Mouse (Mus musculus) limb, embryonic 12.5 days (tissue): ENCODE measurements around the gene Ropn1. TPM values are rescaled to one million over a fixed set of nuclear protein-coding genes. Genes with fewer than 3 reads are reported as not detected.
"Not testable (repeated sequence)": the region's sequence is repeated elsewhere in the genome, so short reads cannot be mapped to it uniquely, and the experiment has no call there.

Source experiments
- ATAC-seq: fragments of 200-750 bp; cut with Nextera tagmentation; 2 replicates; pipeline ENCODE4 v1.8.0; 2017; ENCODE audit warnings: low read depth, moderate TSS enrichment; ENCODE audit not compliant: insufficient number of reproducible peaks, insufficient read depth, low FRiP score, low TSS enrichment
- H3K27ac ChIP-seq: fragments of 300-500 bp; sonication (generic); 2 replicates; pipeline ENCODE4 v1.5.1; 2016; ENCODE audit warnings: mild to moderate bottlenecking, moderate library complexity
- H3K27me3 ChIP-seq: fragments of 300-500 bp; sonication (generic); 2 replicates; pipeline ENCODE4 v1.6.1; 2016; ENCODE audit warnings: mild to moderate bottlenecking, moderate library complexity
- H3K36me3 ChIP-seq: fragments of 300-500 bp; sonication (generic); 2 replicates; pipeline ENCODE4 v1.6.1; 2016; ENCODE audit warnings: mild to moderate bottlenecking, moderate library complexity
- H3K4me1 ChIP-seq: fragments of 300-500 bp; sonication (generic); replicated peaks from 2 replicates; pipeline ENCODE4 v1.6.1; 2016
- H3K4me2 ChIP-seq: fragments of 300-500 bp; sonication (generic); 2 replicates; pipeline ENCODE4 v1.6.1; 2016; ENCODE audit warnings: mild to moderate bottlenecking, moderate library complexity
- H3K4me3 ChIP-seq: fragments of 300-500 bp; sonication (generic); replicated peaks from 2 replicates; pipeline ENCODE4 v1.5.1; 2016; ENCODE audit warnings: mild to moderate bottlenecking
- H3K9ac ChIP-seq: fragments of 300-500 bp; sonication (generic); replicated peaks from 2 replicates; pipeline ENCODE4 v1.6.1; 2016; ENCODE audit warnings: mild to moderate bottlenecking, moderate library complexity
- H3K9me3 ChIP-seq: fragments of 300-500 bp; sonication (generic); 2 replicates; pipeline ENCODE4 v1.6.1; 2016; ENCODE audit warnings: mild to moderate bottlenecking, moderate library complexity
- WGBS: fragments of 180-500 bp; shearing (Covaris S2); methylation state at CpG from one replicate; pipeline ENCODE4 v1.1.7; 2016; 5-methylcytosine and 5-hydroxymethylcytosine counted together
- polyA plus RNA-seq: library from polyadenylated mRNA; unstranded; fragments of >200 nt; fragmentation: Nextera tagmentation; extraction: Ambion mirVana; gene quantifications from 2 replicates; pipeline ENCODE4 v1.2.1, GENCODE M21; 2016

Ropn1 gene
- polyA plus RNA-seq, 1 experiment from 2014 or later: 0.24 TPM

DNA sequence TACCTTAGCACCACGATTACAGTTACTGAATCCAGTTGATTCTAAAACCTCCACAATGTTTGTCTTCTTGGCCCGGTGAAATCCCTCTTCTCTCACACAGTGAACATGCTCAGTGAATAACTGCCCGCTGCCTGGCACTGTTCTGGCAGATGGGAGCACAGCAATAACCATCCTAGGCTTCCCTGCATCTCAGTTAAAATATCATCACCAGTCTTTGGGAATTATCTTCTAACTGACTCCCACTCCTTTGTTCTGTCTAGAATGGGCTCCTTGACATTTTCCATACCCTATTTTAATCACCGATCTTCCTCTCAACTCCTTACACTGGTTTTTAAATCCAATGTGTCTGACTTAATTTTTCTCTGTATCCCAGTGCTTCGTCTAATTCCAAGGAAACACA is 3.3 kb downstream of the Ropn1 start:
- 83% methylated on average over 5 of the region's 5 CpGs for WGBS

GRCm38 (mm10) chr16:34657566-34657965 is 7.8 kb downstream of the Ropn1 start:
- peaks cover 14% of the 10 kb centered on the region; the same call in 1 of the 2 replicates for H3K4me1 ChIP-seq
- peaks cover 27% of the 10 kb centered on the region for H3K27me3 ChIP-seq
- 4% methylated on average over 16 of the region's 16 CpGs for WGBS
- not testable (repeated sequence) for H3K36me3 ChIP-seq, H3K27ac ChIP-seq, H3K9me3 ChIP-seq, ATAC-seq, H3K9ac ChIP-seq
- H3K4me3 ChIP-seq: peak overlapping the region; percentile 30
- peak overlapping the region; percentile 56 for H3K4me2 ChIP-seq

More for the DNA sequence above, 3.3 kb downstream of the Ropn1 start:
- no peak for ATAC-seq
- no peak overlapping the region for H3K4me3 ChIP-seq
- H3K27ac ChIP-seq: no peak overlapping the region
- H3K9ac ChIP-seq: no peak overlapping the region
- peaks cover 21% of the 10 kb centered on the region for H3K27me3 ChIP-seq
- no peaks in the 10 kb centered on the region for H3K36me3 ChIP-seq
- H3K4me1 ChIP-seq: peaks cover 1% of the 10 kb centered on the region; the same call in 1 of the 2 replicates
- no peaks in the 10 kb centered on the region for H3K9me3 ChIP-seq
- H3K4me2 ChIP-seq: no peak overlapping the region

DNA sequence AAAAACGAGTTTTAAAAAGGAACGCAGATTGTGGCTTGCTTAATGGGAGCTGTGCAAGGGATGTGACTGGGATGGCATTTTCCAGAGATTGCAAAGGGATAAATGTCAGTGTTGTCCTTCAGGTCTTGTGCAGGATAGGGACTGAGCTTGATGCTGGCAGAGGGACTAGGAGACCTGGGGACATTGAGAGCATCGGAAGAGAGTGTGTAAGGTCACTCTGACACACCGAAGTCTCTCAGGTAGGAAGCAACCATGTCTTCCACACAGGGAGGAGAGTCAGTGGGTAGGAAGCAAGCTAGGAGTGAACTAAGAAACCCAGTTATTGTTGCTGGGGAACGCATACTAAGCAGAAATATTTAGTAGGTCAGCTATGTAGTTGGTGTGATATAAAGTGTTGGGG is 8.3 kb downstream of the Ropn1 start:
- H3K27me3 ChIP-seq: peaks cover 31% of the 10 kb centered on the region
- 30% methylated on average over 5 of the region's 5 CpGs for WGBS
- peaks cover 14% of the 10 kb centered on the region; the same call in 1 of the 2 replicates for H3K4me1 ChIP-seq
- no peaks in the 10 kb centered on the region for H3K36me3 ChIP-seq
- H3K27ac ChIP-seq: no peak overlapping the region
- H3K4me2 ChIP-seq: peak overlapping the region; percentile 56
- H3K9me3 ChIP-seq: no peaks in the 10 kb centered on the region
- ATAC-seq: peak; percentile 26; the same call in 1 of the 2 replicates
- H3K4me3 ChIP-seq: peak overlapping the region; percentile 30
- H3K9ac ChIP-seq: no peak overlapping the region

- Histone ChIP-seq H3K4me1 (peaks cover 14% of the 10 kb centered on the region; the same call in 1 of the 2 replicates), H3K27me3 (peaks cover 35% of the 10 kb centered on the region), H3K36me3 (no peaks in the 10 kb centered on the region), H3K4me3 (peak overlapping the region; percentile 30), H3K9me3 (no peaks in the 10 kb centered on the region), H3K4me2 (peak overlapping the region; percentile 56), H3K27ac (no peak overlapping the region), H3K9ac (no peak overlapping the region)
- whole genome bisulfite sequencing: 29% methylated on average over 11 of the region's 11 CpGs
- ATAC-seq: peak; percentile 42; the same call in 1 of the 2 replicates
Observed at GRCm38 (mm10) chr16:34658388-34658787, 8.7 kb downstream of the Ropn1 start.

- ATAC-seq: no peak
- Histone ChIP-seq H3K4me1 (peaks cover 10% of the 10 kb centered on the region; the same call in 1 of the 2 replicates), H3K27ac (no peak overlapping the region), H3K9me3 (no peaks in the 10 kb centered on the region), H3K4me3 (no peak overlapping the region), H3K4me2 (no peak overlapping the region), H3K36me3 (no peaks in the 10 kb centered on the region), H3K27me3 (peaks cover 67% of the 10 kb centered on the region), H3K9ac (no peak overlapping the region)
- WGBS: 83% methylated on average over 3 of the region's 3 CpGs
Observed at GRCm38 (mm10) chr16:34664553-34664952, 14.8 kb downstream of the Ropn1 start.

DNA sequence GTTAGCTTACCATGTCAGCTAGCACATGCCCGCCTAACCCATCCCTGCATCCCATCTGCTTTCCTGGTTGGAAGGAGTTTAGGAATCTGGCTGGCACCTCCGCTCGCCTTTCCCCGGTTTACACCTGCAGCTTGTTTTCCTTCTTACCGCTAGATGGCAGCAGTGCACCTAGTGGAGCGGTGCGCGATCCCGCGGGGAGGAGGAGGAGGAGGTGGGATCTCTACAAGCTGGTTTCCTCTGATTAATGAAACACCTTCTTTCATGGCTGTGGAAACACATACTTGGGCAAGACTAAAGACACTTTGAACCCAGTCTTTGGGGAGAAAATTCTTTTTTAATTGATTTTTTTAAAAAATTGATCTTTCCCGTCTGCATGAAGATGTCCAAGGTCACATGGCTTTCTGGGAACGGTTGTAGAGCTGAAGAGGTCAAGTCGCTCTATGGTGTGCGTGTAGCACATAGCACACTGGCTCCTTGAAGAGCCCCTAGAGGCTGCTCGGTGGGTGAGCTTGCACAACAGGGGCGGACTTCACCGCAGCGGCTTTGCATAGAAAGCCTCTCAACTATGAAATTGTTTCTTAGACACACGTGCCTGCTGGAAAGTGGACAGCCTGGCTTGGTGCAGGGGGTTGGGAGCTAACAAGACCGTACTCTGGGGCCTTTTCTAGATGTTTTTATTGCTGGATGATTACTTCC is 17.5 kb downstream of the Ropn1 start:
- H3K9me3 ChIP-seq: no peaks in the 10 kb centered on the region
- H3K4me3 ChIP-seq: no peak overlapping the region
- H3K36me3 ChIP-seq: no peaks in the 10 kb centered on the region
- H3K9ac ChIP-seq: no peak overlapping the region
- peak; percentile 63; the same call in 1 of the 2 replicates for ATAC-seq
- H3K27me3 ChIP-seq: peaks cover 80% of the 10 kb centered on the region
- no peak overlapping the region for H3K27ac ChIP-seq
- H3K4me2 ChIP-seq: peak overlapping the region; percentile 38
- H3K4me1 ChIP-seq: peaks cover 12% of the 10 kb centered on the region; the same call in 1 of the 2 replicates
- WGBS: 11% methylated on average over 20 of the region's 20 CpGs

DNA sequence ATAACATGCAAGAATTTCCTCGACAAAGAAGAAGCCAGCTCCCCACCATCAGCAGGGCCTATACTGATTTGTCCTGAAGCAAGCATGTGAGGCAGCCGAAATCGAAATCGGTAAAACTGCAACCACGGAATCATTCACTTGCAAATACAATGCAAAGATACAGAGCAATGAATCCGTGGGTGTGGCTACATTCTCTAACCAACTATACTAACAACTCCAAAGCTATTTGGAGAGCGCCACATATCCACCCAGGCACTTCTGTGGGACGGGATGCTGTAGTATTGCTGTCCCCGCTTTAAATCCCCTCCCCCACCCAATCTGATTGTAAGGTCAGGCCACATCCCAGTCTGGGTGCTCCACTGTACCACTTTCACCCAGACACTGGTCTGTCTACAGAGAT is 18.6 kb downstream of the Ropn1 start:
- no peak for ATAC-seq
- H3K4me3 ChIP-seq: no peak overlapping the region
- H3K9ac ChIP-seq: no peak overlapping the region
- peaks cover 12% of the 10 kb centered on the region; the same call in 1 of the 2 replicates for H3K4me1 ChIP-seq
- H3K27ac ChIP-seq: no peak overlapping the region
- peaks cover 77% of the 10 kb centered on the region for H3K27me3 ChIP-seq
- H3K4me2 ChIP-seq: no peak overlapping the region
- WGBS: 73% methylated on average over 9 of the region's 9 CpGs
- H3K9me3 ChIP-seq: no peaks in the 10 kb centered on the region
- no peaks in the 10 kb centered on the region for H3K36me3 ChIP-seq

DNA sequence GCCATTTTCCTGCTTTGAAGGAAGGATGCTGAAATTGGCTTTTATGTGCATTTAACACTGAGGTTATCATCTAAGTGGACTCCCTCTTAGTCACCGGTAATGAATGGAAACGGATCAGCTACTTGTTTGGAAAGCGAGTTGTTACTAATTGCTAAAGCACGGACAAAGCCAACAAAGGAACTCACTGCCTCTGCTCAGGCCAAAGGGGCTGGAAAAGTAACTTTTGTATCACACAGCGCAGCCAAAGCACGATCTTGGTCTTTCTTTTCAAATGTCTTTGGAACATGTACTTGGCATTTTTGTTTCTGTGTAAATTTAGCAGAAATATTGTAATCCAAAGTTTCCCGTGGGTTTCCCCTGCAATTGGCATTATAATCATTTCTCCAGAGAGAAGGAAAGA is 22.2 kb downstream of the Ropn1 start:
- H3K27me3 ChIP-seq: peaks cover 49% of the 10 kb centered on the region
- H3K4me1 ChIP-seq: peaks cover 18% of the 10 kb centered on the region; the same call in 1 of the 2 replicates
- H3K4me3 ChIP-seq: no peak overlapping the region
- H3K36me3 ChIP-seq: no peaks in the 10 kb centered on the region
- no peak for ATAC-seq
- no peak overlapping the region for H3K9ac ChIP-seq
- no peak overlapping the region for H3K27ac ChIP-seq
- H3K9me3 ChIP-seq: no peaks in the 10 kb centered on the region
- WGBS: 79% methylated on average over 7 of the region's 7 CpGs
- no peak overlapping the region for H3K4me2 ChIP-seq

- no peak for ATAC-seq
- no peak overlapping the region for H3K4me3 ChIP-seq
- peaks cover 12% of the 10 kb centered on the region; the same call in 1 of the 2 replicates for H3K4me1 ChIP-seq
- 78% methylated on average over 3 of the region's 3 CpGs for WGBS
- H3K9me3 ChIP-seq: no peaks in the 10 kb centered on the region
- no peak overlapping the region for H3K27ac ChIP-seq
- H3K4me2 ChIP-seq: no peak overlapping the region
- H3K27me3 ChIP-seq: peaks cover 42% of the 10 kb centered on the region
- no peak overlapping the region for H3K9ac ChIP-seq
- H3K36me3 ChIP-seq: no peaks in the 10 kb centered on the region
Observed at GRCm38 (mm10) chr16:34672822-34673221, 23.1 kb downstream of the Ropn1 start.

DNA sequence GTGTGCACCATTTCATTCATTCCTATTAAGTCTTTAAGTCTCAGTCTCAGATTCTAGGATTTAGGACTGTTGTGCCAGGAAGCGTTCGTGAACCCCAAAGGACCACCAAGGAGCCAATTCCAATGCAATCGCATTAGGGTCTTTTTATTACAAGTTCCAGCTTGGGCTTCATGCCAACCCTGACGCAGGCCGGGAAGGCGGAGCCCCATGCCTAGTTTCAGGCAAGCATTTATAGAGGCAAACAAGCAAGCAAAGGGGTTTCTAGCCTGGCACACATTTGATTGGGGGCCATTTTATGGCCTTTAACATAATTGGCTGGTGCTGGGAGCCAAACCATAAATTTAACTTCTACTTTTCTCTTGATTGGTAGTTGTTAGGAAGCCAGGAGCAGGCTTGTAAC is 24.6 kb downstream of the Ropn1 start:
- H3K36me3 ChIP-seq: no peaks in the 10 kb centered on the region
- 46% methylated on average over 6 of the region's 6 CpGs for WGBS
- H3K4me1 ChIP-seq: peaks cover 12% of the 10 kb centered on the region; the same call in 1 of the 2 replicates
- no peak overlapping the region for H3K27ac ChIP-seq
- peak; percentile 35; the same call in 1 of the 2 replicates for ATAC-seq
- H3K9me3 ChIP-seq: no peaks in the 10 kb centered on the region
- peaks cover 29% of the 10 kb centered on the region for H3K27me3 ChIP-seq
- no peak overlapping the region for H3K4me3 ChIP-seq
- no peak overlapping the region for H3K4me2 ChIP-seq
- H3K9ac ChIP-seq: no peak overlapping the region

DNA sequence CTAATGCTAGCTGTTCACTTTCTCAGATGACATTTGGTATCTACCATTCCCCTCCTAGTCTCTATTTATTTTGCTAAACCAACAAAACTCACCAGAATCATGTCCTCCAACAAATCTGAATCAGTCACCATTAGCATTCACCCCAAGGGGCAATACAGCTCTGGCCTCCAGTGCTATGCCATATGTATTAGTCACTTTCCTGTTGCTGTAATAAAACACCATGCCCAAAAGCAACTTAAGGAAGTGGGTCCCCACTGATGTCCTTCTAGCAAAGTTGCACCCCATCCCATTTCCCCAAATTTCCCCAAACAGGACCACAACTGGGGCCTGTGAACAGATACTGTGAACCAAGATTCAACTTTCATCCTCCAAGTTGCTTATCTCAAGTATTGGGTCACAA is 32.1 kb downstream of the Ropn1 start:
- Histone ChIP-seq H3K36me3 (no peaks in the 10 kb centered on the region), H3K4me2 (no peak overlapping the region), H3K4me3 (no peak overlapping the region), H3K9ac (no peak overlapping the region), H3K27ac (no peak overlapping the region), H3K27me3 (peaks cover 12% of the 10 kb centered on the region), H3K9me3 (no peaks in the 10 kb centered on the region), H3K4me1 (no peaks in the 10 kb centered on the region)
- no peak for ATAC-seq
